Mouse (Mus musculus) cortical plate, adult 2 months (tissue): ENCODE measurements around the gene H2-Oa.

Experiments used
- CTCF ChIP-seq: fragments of 200-500 bp; IDR thresholded peaks from 2 replicates; pipeline ENCODE4 v1.5.1; 2011; ENCODE audit warnings: mild to moderate bottlenecking, control low read depth, low read length; ENCODE audit not compliant: insufficient read depth; ENCODE audit errors: extremely low read depth
- POLR2A ChIP-seq: fragments of 200-500 bp; IDR thresholded peaks from 2 replicates; pipeline ENCODE4 v1.6.1; 2011; ENCODE audit warnings: mild to moderate bottlenecking, low read length, control low read depth; ENCODE audit not compliant: insufficient read depth; ENCODE audit errors: extremely low read depth

DNA sequence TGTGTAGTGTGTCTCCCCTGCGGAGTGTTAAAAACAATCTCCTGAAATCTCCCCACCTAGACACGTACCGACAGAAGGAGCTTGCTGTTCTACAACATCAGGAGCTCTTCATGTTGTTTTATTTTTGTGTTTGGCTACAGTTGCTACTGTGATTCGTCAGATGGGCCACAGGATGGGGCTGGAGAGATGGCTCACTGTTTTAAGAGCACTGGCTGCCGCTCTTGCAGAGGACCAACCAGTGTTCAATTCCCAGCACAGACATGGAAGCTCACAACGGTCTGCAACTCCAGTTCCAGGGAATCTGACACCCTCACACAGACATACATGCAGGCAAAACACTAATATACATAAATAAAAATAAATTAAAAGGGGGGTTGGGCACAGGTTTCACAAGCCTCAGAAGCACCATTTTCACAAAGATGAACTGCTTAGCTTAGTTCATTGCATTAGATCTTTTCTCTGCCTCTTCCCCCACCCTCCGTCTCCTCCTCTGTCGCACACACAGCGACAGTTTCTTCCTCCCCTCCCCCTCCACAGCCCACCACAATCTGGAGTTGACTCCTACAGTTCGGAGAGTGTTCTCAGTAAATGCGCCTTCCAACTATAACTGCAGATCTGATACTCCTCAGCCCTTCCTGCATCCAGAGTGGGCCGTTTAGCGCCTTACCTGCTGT lies 36.3 kb downstream of the H2-Oa start:
- TF ChIP-seq CTCF, result no peak
- TF ChIP-seq POLR2A, result no peak
